Mouse (Mus musculus) MEL (cell line): Measurements from ENCODE around the gene Gulp1.

Source experiments
- GABPA ChIP-seq: IDR thresholded peaks from 2 replicates; pipeline ENCODE4 v1.6.1; 2012; ENCODE audit warnings: low read depth, mild to moderate bottlenecking, inconsistent platforms, low read length, improper control_type of control experiment, moderate library complexity
- MAFK ChIP-seq: IDR thresholded peaks from 2 replicates; pipeline ENCODE4 v1.6.1; 2011; ENCODE audit warnings: low read depth, mild to moderate bottlenecking, low read length, improper control_type of control experiment, borderline replicate concordance
- POLR2A ChIP-seq, 2 experiments: IDR thresholded peaks; 2 replicates each; pipeline ENCODE4 v1.6.1; 2011 to 2012; ENCODE audit warnings: low read length in 2 of 2, mild to moderate bottlenecking in 2 of 2, control low read depth in 1 of 2, improper control_type of control experiment in 1 of 2, low read depth in 1 of 2, moderate library complexity in 1 of 2; ENCODE audit not compliant: control insufficient read depth in 1 of 2, insufficient read depth in 1 of 2, poor library complexity in 1 of 2
- ZC3H11A ChIP-seq: IDR thresholded peaks from 2 replicates; pipeline ENCODE4 v1.6.1; 2012; ENCODE audit warnings: low read depth, mild to moderate bottlenecking, inconsistent platforms, low read length, improper control_type of control experiment

DNA sequence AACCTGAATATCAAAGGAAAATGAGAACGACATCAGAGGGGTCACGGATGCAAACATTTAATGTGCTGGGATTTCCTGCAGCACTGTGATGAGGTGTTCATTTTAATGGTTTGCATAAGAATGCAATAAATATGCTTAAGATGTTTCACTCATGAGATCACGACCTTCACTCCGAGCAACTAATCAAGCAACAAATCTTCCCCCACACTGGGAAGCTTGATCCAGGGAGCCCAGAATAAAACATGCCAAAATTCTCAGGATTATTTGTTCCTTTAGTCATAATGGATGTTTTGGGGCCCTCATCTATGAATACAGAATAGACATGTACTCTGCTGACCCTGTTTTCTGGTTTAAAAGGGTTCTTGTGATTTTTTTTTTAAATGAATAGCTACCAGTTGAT is 16.1 kb downstream of the Gulp1 start:
- TF ChIP-seq ZC3H11A (no peak), GABPA (no peak), POLR2A (IDR thresholded peaks at IDR 0.05; ENCODE audit: control insufficient read depth in 1 of 2, insufficient read depth in 1 of 2, low read depth in 1 of 2, low read length in 2 of 2, poor library complexity in 1 of 2) (no peak), MAFK (no peak)
